Mouse (Mus musculus): ENCODE results near the gene Spocd1.

DNA sequence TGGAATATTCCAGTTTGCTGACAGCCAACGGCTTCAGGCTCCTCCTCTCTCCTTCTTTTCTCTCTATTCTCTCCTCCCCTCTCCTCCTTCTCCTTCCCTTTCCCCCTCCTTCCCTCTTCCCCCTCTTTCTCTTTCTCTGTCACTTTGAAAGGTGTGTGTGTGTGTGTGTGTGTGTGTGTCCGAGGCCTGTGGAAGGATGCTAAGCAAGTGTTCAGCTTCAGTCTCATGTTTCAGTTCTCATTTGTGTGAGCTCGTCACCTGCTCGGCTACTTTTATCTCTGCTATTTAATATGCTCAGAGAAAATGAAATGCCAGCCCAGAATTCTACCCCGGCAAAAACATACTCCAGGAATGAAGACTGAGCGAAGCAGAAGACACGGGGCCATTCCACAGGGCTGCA is 48.4 kb upstream of the Spocd1 start:
- TF ChIP-seq POLR2A (IDR thresholded peaks at IDR 0.05; ENCODE audit: borderline replicate concordance, insufficient read depth, low read length) (no peak), CTCF (IDR thresholded peaks at IDR 0.05; ENCODE audit: borderline replicate concordance, insufficient read depth, low read depth, low read length) (no peak)

All from cerebellum, adult 2 months (tissue).